Mouse (Mus musculus) myocyte (in vitro differentiated cells): Measurements from ENCODE around the gene Rhbdd1. TPM values are rescaled to one million over a fixed set of nuclear protein-coding genes. Genes with fewer than 3 reads are reported as not detected.

Experiments used
- H3K27me3 ChIP-seq: one replicate; pipeline ENCODE4 v1.6.1; 2011; ENCODE audit not compliant: control insufficient read depth, insufficient read depth, insufficient read length
- H3K36me3 ChIP-seq: one replicate; pipeline ENCODE4 v1.6.1; 2011; ENCODE audit not compliant: control insufficient read depth, insufficient read depth
- H3K4me2 ChIP-seq: one replicate; pipeline ENCODE4 v1.6.1; 2011; ENCODE audit warnings: low read depth, control low read depth
- H3K4me3 ChIP-seq: one replicate; pipeline ENCODE4 v1.5.1; 2011; ENCODE audit warnings: mild to moderate bottlenecking, control low read depth, moderate library complexity
- H3K79me2 ChIP-seq: one replicate; pipeline ENCODE4 v1.6.1; 2011; ENCODE audit not compliant: control insufficient read depth, insufficient read depth
- H3ac ChIP-seq: one replicate; pipeline ENCODE4 v1.6.1; 2011; ENCODE audit not compliant: control insufficient read depth, insufficient read length
- CEBPB ChIP-seq: IDR thresholded peaks from 2 replicates; pipeline ENCODE4 v1.6.1; 2011; ENCODE audit warnings: mild to moderate bottlenecking, moderate library complexity; ENCODE audit not compliant: poor library complexity, insufficient read depth, severe bottlenecking
- E2F4 ChIP-seq: IDR thresholded peaks from one replicate; pipeline ENCODE4 v1.6.1; 2011; ENCODE audit warnings: mild to moderate bottlenecking, control low read depth, moderate library complexity; ENCODE audit not compliant: insufficient read depth
- MAX ChIP-seq: IDR thresholded peaks from one replicate; pipeline ENCODE4 v1.6.1; 2011; ENCODE audit warnings: low read depth, mild to moderate bottlenecking, control low read depth
- MYOD1 ChIP-seq, 3 experiments: IDR thresholded peaks; one replicate each; pipeline ENCODE4 v1.6.1; 2011; ENCODE audit warnings: control low read depth in 2 of 3, low read depth in 2 of 3, mild to moderate bottlenecking in 2 of 3, moderate library complexity in 1 of 3; ENCODE audit not compliant: insufficient read length in 2 of 3, control insufficient read depth in 1 of 3
- MYOG ChIP-seq, 3 experiments: IDR thresholded peaks; one replicate each; pipeline ENCODE4 v1.6.1; 2011; ENCODE audit warnings: control low read depth in 2 of 3, low read depth in 2 of 3, mild to moderate bottlenecking in 2 of 3; ENCODE audit not compliant: insufficient read length in 2 of 3, control insufficient read depth in 1 of 3, insufficient read depth in 1 of 3
- POLR2A ChIP-seq: IDR thresholded peaks from one replicate; pipeline ENCODE4 v1.6.1; 2011; ENCODE audit warnings: low read depth, mild to moderate bottlenecking, control low read depth, moderate library complexity; ENCODE audit not compliant: insufficient read length
- POLR2AphosphoS2 ChIP-seq: IDR thresholded peaks from one replicate; pipeline ENCODE4 v1.6.1; 2011; ENCODE audit warnings: low read depth, control low read depth; ENCODE audit not compliant: insufficient read length
- REST ChIP-seq: IDR thresholded peaks from one replicate; pipeline ENCODE4 v1.6.1; 2011; ENCODE audit warnings: mild to moderate bottlenecking, control low read depth, moderate library complexity; ENCODE audit not compliant: insufficient read depth, insufficient read length
- SRF ChIP-seq: IDR thresholded peaks from one replicate; pipeline ENCODE4 v1.6.1; 2011; ENCODE audit warnings: low read depth; ENCODE audit not compliant: control insufficient read depth, insufficient read length
- TCF12 ChIP-seq: IDR thresholded peaks from one replicate; pipeline ENCODE4 v1.6.1; 2011; ENCODE audit warnings: mild to moderate bottlenecking, control low read depth; ENCODE audit not compliant: poor library complexity, insufficient read depth, severe bottlenecking
- TCF3 ChIP-seq: IDR thresholded peaks from one replicate; pipeline ENCODE4 v1.6.1; 2011; ENCODE audit warnings: low read depth, control low read depth; ENCODE audit not compliant: insufficient read length
- USF1 ChIP-seq: IDR thresholded peaks from one replicate; pipeline ENCODE4 v1.6.1; 2011; ENCODE audit warnings: low read depth, mild to moderate bottlenecking, control low read depth, moderate library complexity
- polyA plus RNA-seq: library from polyadenylated mRNA; unstranded; fragments of >200 nt; fragmentation: generic; extraction: Trizol; gene quantifications from one replicate; pipeline ENCODE4 v1.2.1, GENCODE M21; 2012; ENCODE audit warnings: missing spikeins

The Rhbdd1 gene
- polyA plus RNA-seq, 1 experiment: 43.3 TPM

DNA sequence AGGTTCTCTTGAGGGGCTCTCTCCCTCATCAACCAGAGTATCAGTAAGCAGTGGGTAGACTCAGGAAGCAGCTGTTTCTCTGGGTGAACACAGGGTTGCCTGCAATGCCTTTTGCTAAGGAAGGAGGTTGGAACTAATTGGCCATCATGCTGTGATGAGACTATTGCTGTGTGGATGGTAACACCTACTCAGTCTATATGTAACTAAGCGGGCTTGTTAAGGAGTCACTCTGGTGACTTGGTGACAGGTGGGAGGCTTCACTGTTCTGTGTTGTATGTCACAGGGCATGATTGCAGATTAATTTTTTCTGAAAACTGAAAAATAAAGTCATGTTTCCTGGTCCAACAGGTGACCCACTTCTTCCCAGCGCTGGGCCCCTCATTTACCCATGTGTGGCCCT, 36.8 kb downstream of the Rhbdd1 start:
- TF ChIP-seq TCF12 (no peak), CEBPB (no peak), MYOD1 (IDR thresholded peaks at IDR 0.05; ENCODE audit: control insufficient read depth in 1 of 3, insufficient read length in 2 of 3, low read depth in 2 of 3) (no peak), MAX (no peak), E2F4 (no peak), POLR2A (no peak)
- peaks cover 29% of the 10 kb centered on the region for H3K36me3 ChIP-seq
- H3K4me3 ChIP-seq: no peak overlapping the region
- H3ac ChIP-seq: no peak overlapping the region
- H3K79me2 ChIP-seq: no peaks in the 10 kb centered on the region
- H3K27me3 ChIP-seq: no peaks in the 10 kb centered on the region
- H3K4me2 ChIP-seq: no peak overlapping the region

DNA sequence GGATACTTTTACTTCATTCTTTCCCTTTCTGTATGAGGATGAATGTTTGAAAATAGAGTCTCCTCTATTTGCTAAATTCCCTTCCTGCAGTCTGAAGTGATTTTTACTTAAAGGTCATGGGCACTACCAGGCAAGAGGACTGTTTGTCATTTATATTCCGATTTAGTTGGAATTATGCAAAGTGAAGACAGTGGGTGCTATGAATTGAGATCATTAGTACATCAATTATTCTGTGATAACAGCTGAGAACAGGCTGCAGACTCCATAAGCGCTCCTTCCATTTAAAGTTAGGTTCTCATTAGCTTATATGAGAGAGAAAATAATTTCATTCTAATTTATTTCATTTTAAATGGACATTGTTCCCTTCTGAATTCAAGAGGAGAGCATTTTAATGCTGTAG, 37.5 kb downstream of the Rhbdd1 start:
- TF ChIP-seq REST (no peak), POLR2AphosphoS2 (no peak), E2F4 (no peak)
- Histone ChIP-seq H3K36me3 (peaks cover 23% of the 10 kb centered on the region), H3K4me3 (no peak overlapping the region), H3K4me2 (no peak overlapping the region), H3K27me3 (no peaks in the 10 kb centered on the region), H3ac (no peak overlapping the region), H3K79me2 (no peaks in the 10 kb centered on the region)

DNA sequence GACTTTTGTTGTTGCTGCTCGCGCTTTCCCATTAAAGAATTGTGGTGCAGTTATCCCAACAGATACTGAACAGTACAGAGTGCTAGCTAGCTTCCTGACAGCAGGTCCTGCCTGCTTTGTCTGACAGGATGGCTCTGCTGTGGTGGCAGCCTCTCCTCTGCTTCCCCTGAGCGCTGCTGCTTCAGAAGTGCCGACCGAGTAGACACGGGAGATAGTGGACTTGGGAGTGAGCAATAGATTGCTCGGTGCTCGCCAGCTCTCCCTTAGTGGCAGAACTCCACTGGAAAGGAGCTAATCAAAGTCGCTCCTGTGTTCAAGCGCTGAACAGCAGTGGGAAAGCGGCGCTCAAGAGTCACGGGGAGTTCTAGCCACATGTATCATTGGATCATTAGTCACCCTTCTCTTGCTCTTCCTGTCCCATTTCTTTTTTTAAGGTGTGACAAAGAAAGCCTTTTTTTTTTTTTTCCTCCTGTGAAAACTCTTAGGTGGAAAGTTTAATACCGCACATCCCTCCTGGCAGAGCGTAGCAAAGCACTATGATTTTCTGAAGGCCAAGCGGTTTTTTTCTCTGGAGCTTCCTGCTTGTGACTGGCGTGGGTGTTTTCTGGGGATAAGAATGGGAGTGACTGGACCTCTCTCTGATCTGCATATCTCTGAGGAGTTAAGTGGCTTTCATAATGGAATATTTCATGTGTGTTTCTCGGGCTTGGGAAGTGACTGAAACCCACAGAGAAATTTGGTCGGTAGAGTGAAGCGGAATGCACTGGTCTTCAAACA, 42.8 kb downstream of the Rhbdd1 start:
- Histone ChIP-seq H3K4me3 (no peak overlapping the region), H3K36me3 (peaks cover 9% of the 10 kb centered on the region), H3K79me2 (peaks cover 7% of the 10 kb centered on the region), H3K27me3 (no peaks in the 10 kb centered on the region), H3K4me2 (no peak overlapping the region), H3ac (no peak overlapping the region)
- no peak for TF ChIP-seq MAX
- TF ChIP-seq SRF: no peak
- no peak for TF ChIP-seq TCF3
- TF ChIP-seq POLR2AphosphoS2: no peak
- no peak for TF ChIP-seq TCF12
- no peak for TF ChIP-seq E2F4
- no peak for TF ChIP-seq REST
- no peak for TF ChIP-seq MYOD1 (IDR thresholded peaks at IDR 0.05; ENCODE audit: control insufficient read depth in 1 of 3, insufficient read length in 2 of 3, low read depth in 2 of 3)
- no peak for TF ChIP-seq USF1
- no peak for TF ChIP-seq POLR2A
- TF ChIP-seq CEBPB: no peak
- TF ChIP-seq MYOG (IDR thresholded peaks at IDR 0.05; ENCODE audit: control insufficient read depth in 1 of 3, insufficient read depth in 1 of 3, insufficient read length in 2 of 3, low read depth in 2 of 3): no peak

DNA sequence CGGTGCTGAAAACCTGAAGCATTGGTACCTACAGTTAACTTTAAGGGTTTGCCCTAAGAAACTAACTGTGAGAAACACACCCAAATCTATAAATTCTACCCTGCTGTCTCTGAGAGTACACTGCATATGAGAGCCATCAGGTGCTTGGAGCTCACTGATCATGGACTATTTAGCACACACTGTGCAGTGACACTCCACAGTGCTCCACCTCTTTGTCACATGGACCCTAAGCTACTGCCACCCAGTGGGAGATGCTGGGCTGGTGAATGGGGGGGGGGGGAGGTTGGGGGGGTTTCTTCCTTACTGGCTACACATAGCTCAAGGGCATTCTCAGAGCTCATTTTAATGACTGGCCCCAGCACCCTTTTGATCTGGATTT, 43.4 kb downstream of the Rhbdd1 start:
- TF ChIP-seq MAX (no peak), TCF3 (no peak), MYOG (IDR thresholded peaks at IDR 0.05; ENCODE audit: control insufficient read depth in 1 of 3, insufficient read depth in 1 of 3, insufficient read length in 2 of 3, low read depth in 2 of 3) (no peak), USF1 (no peak), TCF12 (no peak), E2F4 (no peak), CEBPB (no peak), SRF (no peak), MYOD1 (IDR thresholded peaks at IDR 0.05; ENCODE audit: control insufficient read depth in 1 of 3, insufficient read length in 2 of 3, low read depth in 2 of 3) (no peak), POLR2AphosphoS2 (no peak), REST (no peak), POLR2A (no peak)
- no peak overlapping the region for H3ac ChIP-seq
- no peak overlapping the region for H3K4me2 ChIP-seq
- H3K27me3 ChIP-seq: no peaks in the 10 kb centered on the region
- H3K36me3 ChIP-seq: peaks cover 9% of the 10 kb centered on the region
- H3K79me2 ChIP-seq: peaks cover 7% of the 10 kb centered on the region
- no peak overlapping the region for H3K4me3 ChIP-seq

GRCm38 (mm10) chr1:82361240-82361639, 45.0 kb downstream of the Rhbdd1 start:
- TF ChIP-seq POLR2A (no peak), CEBPB (no peak), SRF (no peak), E2F4 (no peak), USF1 (no peak), MAX (no peak), POLR2AphosphoS2 (no peak), TCF3 (no peak), MYOD1 (IDR thresholded peaks at IDR 0.05; ENCODE audit: control insufficient read depth in 1 of 3, insufficient read length in 2 of 3, low read depth in 2 of 3) (no peak), TCF12 (no peak), MYOG (IDR thresholded peaks at IDR 0.05; ENCODE audit: control insufficient read depth in 1 of 3, insufficient read depth in 1 of 3, insufficient read length in 2 of 3, low read depth in 2 of 3) (no peak), REST (no peak)
- H3K4me3 ChIP-seq: no peak overlapping the region
- no peaks in the 10 kb centered on the region for H3K27me3 ChIP-seq

More at GRCm38 (mm10) chr1:82361240-82361639, 45.0 kb downstream of the Rhbdd1 start:
- H3K36me3 ChIP-seq: no peaks in the 10 kb centered on the region
- peaks cover 7% of the 10 kb centered on the region for H3K79me2 ChIP-seq
- no peak overlapping the region for H3ac ChIP-seq
- H3K4me2 ChIP-seq: no peak overlapping the region
